Mouse (Mus musculus) forebrain, postnatal 0 days (tissue): ENCODE results near the gene Vdr. TPM values are rescaled to one million over a fixed set of nuclear protein-coding genes. Genes with fewer than 3 reads are reported as not detected.
A peak's percentile ranks its signal among the peaks of the same experiment; 100 is the strongest.

Experiments
- ATAC-seq: fragments of 200-750 bp; cut with Nextera tagmentation; 2 replicates; pipeline ENCODE4 v1.8.0; 2017; ENCODE audit warnings: mild to moderate bottlenecking, moderate library complexity
- DNase-seq: peaks from one replicate; pipeline ENCODE4 v3.0.0-alpha.2; 2015
- H3K27ac ChIP-seq: fragments of 300-500 bp; sonication (generic); 2 replicates; pipeline ENCODE4 v1.5.1; 2014; ENCODE audit warnings: low read depth, mild to moderate bottlenecking, antibody characterized with exemption, low read length, moderate library complexity, mixed read lengths
- H3K27me3 ChIP-seq: fragments of 300-500 bp; sonication (generic); 2 replicates; pipeline ENCODE4 v1.6.1; 2014; ENCODE audit warnings: mild to moderate bottlenecking, low read length, mixed read lengths; ENCODE audit not compliant: insufficient read depth
- H3K36me3 ChIP-seq: fragments of 300-500 bp; sonication (generic); 2 replicates; pipeline ENCODE4 v1.6.1; 2014; ENCODE audit warnings: mild to moderate bottlenecking, moderate library complexity; ENCODE audit not compliant: insufficient read depth
- H3K4me1 ChIP-seq: fragments of 300-500 bp; sonication (generic); 2 replicates; pipeline ENCODE4 v1.6.1; 2014; ENCODE audit warnings: antibody characterized with exemption; ENCODE audit not compliant: insufficient read depth
- H3K4me2 ChIP-seq: fragments of 300-500 bp; sonication (generic); 2 replicates; pipeline ENCODE4 v1.6.1; 2014; ENCODE audit warnings: low read depth, mild to moderate bottlenecking, moderate library complexity
- H3K4me3 ChIP-seq: fragments of 300-500 bp; sonication (generic); 2 replicates; pipeline ENCODE4 v1.5.1; 2014; ENCODE audit warnings: low read depth, low read length, mixed read lengths
- H3K9ac ChIP-seq: fragments of 300-500 bp; sonication (generic); 2 replicates; pipeline ENCODE4 v1.6.1; 2014; ENCODE audit warnings: mild to moderate bottlenecking
- H3K9me3 ChIP-seq: fragments of 300-500 bp; sonication (generic); 2 replicates; pipeline ENCODE4 v1.6.1; 2016; ENCODE audit warnings: low read length
- CTCF ChIP-seq: sonication (generic); IDR thresholded peaks from 2 replicates; pipeline ENCODE4 v1.5.1; 2016; ENCODE audit warnings: antibody characterized with exemption, control low read depth, low read depth
- WGBS: fragments of 180-500 bp; shearing (Covaris S2); extraction: QIAGEN DNeasy Blood & Tissue Kit; methylation state at CpG from one replicate; pipeline ENCODE4 v1.1.7; 2014; 5-methylcytosine and 5-hydroxymethylcytosine counted together
- polyA plus RNA-seq: library from polyadenylated mRNA; unstranded; fragments of >200 nt; fragmentation: Nextera tagmentation; extraction: Ambion mirVana; gene quantifications from 2 replicates; pipeline ENCODE4 v1.2.1, GENCODE M21; 2015
- total RNA-seq: library from RNA; depleted of rRNA; stranded (reverse); fragments of >200 nt; gene quantifications from 2 replicates; pipeline ENCODE4 v1.2.3, GENCODE M21; 2014

Gene Vdr
- total and polyA plus RNA-seq, 2 experiments from 2014 or later, result 0.05 to 0.76 TPM

DNA sequence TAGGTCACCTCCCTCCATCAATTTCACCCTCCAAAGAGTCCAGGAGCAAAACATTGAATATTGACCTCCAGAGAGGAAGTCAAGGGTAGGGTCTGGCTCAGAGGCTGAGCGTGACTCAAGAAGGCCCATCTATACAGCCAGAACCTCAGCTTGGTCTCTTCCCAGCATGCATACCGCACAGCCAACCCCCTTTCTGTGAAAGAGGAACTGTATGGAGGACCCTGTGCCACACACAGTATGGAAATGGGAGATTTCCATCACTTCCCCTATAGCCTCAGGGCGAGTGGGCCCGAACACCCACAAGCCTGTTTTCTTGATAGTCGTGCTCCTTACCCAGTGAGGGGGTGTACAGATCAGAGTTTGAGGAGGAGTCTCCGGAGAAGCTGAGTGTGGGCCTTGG is 41.4 kb downstream of the Vdr start:
- no peak for TF ChIP-seq CTCF
- H3K27me3 ChIP-seq, result no peaks in the 10 kb centered on the region
- H3K36me3 ChIP-seq, result no peaks in the 10 kb centered on the region
- no peaks in the 10 kb centered on the region for H3K9me3 ChIP-seq
- H3K27ac ChIP-seq, result no peak overlapping the region
- H3K4me2 ChIP-seq, result no peak overlapping the region
- WGBS, result 93% methylated on average over 6 of the region's 6 CpGs
- H3K9ac ChIP-seq, result no peak overlapping the region
- H3K4me3 ChIP-seq, result no peak overlapping the region
- no peaks in the 10 kb centered on the region for H3K4me1 ChIP-seq
- DNase-seq, result no peak
- ATAC-seq, result no peak

DNA sequence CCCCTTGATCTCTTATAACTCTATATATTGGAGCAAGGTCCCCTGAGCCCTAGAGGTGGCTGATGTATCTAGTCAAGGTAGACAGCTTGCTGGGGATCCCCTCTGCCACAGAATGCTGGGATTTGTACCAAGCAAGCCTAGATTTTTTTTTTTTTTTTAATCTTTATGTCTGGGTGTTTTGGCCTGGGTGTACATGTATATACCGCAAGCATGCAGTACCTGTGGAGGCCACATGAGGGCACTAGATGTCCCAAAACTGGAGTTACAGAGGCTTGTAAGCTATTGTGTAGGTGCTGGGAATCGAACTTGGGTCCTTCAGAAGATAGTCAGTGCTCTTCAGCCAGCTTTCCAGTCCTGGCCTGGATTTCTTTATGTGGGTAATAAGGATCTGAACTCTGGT is 44.4 kb downstream of the Vdr start:
- ATAC-seq (no peak), DNase-seq (no peak)
- WGBS, result 94% methylated on average over 2 of the region's 2 CpGs
- Histone ChIP-seq H3K27me3 (no peaks in the 10 kb centered on the region), H3K4me1 (no peaks in the 10 kb centered on the region), H3K27ac (no peak overlapping the region), H3K4me2 (no peak overlapping the region), H3K9me3 (no peaks in the 10 kb centered on the region), H3K9ac (no peak overlapping the region), H3K36me3 (no peaks in the 10 kb centered on the region), H3K4me3 (no peak overlapping the region)
- no peak for TF ChIP-seq CTCF

DNA sequence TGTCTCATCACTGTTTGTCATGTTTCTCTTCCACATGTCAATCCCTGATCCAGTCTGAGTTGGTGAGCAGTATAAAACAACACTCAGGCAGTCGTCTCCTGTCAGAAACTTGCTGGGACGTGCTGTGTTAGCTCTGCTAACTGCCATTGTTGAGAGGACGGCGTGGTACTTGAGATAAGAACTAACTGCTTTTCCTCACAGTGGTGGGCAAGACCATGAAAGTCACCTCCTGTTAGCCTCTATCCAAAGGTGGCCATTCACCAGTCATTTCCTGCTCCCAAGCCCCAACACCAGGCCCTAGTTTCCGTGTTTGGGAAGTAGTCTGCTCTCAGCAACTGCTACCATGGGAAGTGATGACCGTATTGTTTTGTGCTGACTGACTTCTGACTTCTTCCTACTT is 45.3 kb downstream of the Vdr start:
- H3K9ac ChIP-seq, result no peak overlapping the region
- 72% methylated on average over 6 of the region's 6 CpGs for WGBS

DNA sequence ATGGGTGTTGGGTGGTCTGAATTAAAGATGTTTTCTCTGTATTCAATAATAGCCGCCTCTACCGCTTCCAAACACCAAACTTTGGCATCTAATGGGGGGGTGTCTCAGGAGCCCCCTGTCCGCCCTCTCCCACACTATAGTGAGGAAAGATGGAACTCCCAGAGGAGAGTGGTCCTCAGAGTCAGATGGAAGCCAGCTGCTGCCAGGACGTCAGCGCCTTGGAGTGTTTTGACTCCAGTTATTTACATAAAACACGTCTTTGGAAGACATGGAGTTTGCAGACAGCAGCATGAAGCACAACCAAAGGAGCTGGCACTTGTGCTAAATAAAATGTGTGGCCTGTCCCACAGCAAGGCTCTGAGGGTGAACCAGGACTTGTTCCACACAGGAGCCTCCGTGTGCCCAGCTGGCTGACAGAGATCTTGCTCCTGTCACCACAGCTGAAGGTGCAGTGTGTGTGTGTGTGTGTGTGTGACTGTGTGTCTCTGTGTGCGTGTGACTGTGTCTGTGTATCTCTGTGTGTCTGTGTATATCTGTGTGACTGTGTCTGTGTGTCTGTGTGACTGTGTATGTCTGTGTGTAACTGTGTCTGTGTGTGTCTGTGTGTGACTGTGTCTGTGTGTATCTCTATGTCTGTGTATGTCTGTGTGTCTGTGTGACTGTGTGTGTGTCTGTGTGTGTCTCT is 45.9 kb downstream of the Vdr start:
- no peak for ATAC-seq
- 74% methylated on average over 8 of the region's 8 CpGs for whole genome bisulfite sequencing
- no peak for TF ChIP-seq CTCF

More for the DNA sequence above, 45.3 kb downstream of the Vdr start:
- TF ChIP-seq CTCF, result no peak
- Histone ChIP-seq H3K4me1 (no peaks in the 10 kb centered on the region), H3K4me3 (no peak overlapping the region), H3K27ac (no peak overlapping the region), H3K27me3 (no peaks in the 10 kb centered on the region), H3K36me3 (no peaks in the 10 kb centered on the region), H3K9me3 (no peaks in the 10 kb centered on the region), H3K4me2 (no peak overlapping the region)
- DNase-seq (no peak), ATAC-seq (no peak)

DNA sequence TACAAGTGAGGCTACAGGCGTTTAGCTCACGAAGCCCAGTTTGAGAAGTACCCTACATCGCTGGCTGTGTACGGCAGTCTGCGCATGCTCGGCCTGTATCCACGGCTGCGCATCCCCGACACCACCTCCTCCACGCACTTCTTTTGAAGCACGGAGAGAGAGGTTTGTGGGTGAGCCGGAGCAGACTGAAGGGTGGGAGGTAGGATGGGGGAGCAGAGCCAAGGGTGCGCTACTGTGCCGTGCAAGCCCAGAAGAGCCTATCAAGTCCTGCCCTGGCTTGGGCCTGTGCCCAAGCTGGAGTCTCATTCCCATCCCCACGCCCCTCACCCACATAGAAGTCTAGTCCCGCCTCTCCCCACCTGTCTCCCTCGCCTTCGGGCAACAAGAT is 46.9 kb downstream of the Vdr start:
- no peak for TF ChIP-seq CTCF
- WGBS, result 65% methylated on average over 18 of the region's 18 CpGs
- Histone ChIP-seq H3K36me3 (no peaks in the 10 kb centered on the region), H3K4me2 (peak overlapping the region; percentile 5; the same call in 1 of the 2 replicates), H3K9me3 (no peaks in the 10 kb centered on the region), H3K27me3 (no peaks in the 10 kb centered on the region), H3K9ac (no peak overlapping the region), H3K4me3 (no peak overlapping the region), H3K27ac (no peak overlapping the region), H3K4me1 (no peaks in the 10 kb centered on the region)
- DNase-seq, result peak; percentile 45
- ATAC-seq, result peak; percentile 34; the same call in 1 of the 2 replicates

More for the DNA sequence above, 45.9 kb downstream of the Vdr start:
- H3K36me3 ChIP-seq, result no peaks in the 10 kb centered on the region
- no peak overlapping the region for H3K4me3 ChIP-seq
- no peak overlapping the region for H3K4me2 ChIP-seq
- no peak overlapping the region for H3K27ac ChIP-seq
- DNase-seq, result no peak
- no peak overlapping the region for H3K9ac ChIP-seq
- no peaks in the 10 kb centered on the region for H3K27me3 ChIP-seq
- H3K9me3 ChIP-seq, result no peaks in the 10 kb centered on the region
- no peaks in the 10 kb centered on the region for H3K4me1 ChIP-seq

GRCm38 (mm10) chr15:97862881-97863493 is 47.4 kb downstream of the Vdr start:
- no peak for DNase-seq
- 35% methylated on average over 14 of the region's 14 CpGs for WGBS

DNA sequence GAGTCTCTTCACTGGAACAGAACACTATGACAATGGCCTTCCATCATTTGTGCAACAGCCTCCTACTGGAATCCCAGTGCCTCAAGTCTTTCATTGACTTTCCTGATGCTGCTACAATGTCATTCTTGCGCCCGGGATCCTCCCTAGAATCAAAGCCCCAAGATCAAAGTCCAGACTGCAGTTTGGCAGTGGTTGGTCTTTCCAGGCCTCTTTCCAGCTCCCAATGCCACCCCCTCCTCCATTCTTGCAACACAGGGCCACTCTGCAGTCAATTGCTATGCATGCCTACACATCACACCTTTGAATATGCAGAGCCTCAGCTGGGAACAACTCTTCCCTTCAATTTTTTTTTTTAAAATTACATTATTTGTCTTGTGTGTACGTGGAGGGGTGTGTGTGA is 50.1 kb downstream of the Vdr start:
- DNase-seq (no peak), ATAC-seq (no peak)
- Histone ChIP-seq H3K4me1 (no peaks in the 10 kb centered on the region), H3K9me3 (no peaks in the 10 kb centered on the region), H3K27ac (no peak overlapping the region), H3K4me3 (no peak overlapping the region), H3K9ac (no peak overlapping the region), H3K36me3 (no peaks in the 10 kb centered on the region), H3K4me2 (no peak overlapping the region), H3K27me3 (no peaks in the 10 kb centered on the region)
- no peak for TF ChIP-seq CTCF
- WGBS, result 87% methylated on average over 3 of the region's 3 CpGs

More at GRCm38 (mm10) chr15:97862881-97863493, 47.4 kb downstream of the Vdr start:
- no peak overlapping the region for H3K9ac ChIP-seq
- peak overlapping the region; percentile 5; the same call in 1 of the 2 replicates for H3K4me2 ChIP-seq
- no peaks in the 10 kb centered on the region for H3K27me3 ChIP-seq
- H3K4me3 ChIP-seq, result no peak overlapping the region
- no peaks in the 10 kb centered on the region for H3K9me3 ChIP-seq
- TF ChIP-seq CTCF, result no peak
- no peaks in the 10 kb centered on the region for H3K4me1 ChIP-seq
- no peak overlapping the region for H3K27ac ChIP-seq
- ATAC-seq, result no peak
- H3K36me3 ChIP-seq, result no peaks in the 10 kb centered on the region
